Mouse (Mus musculus) CH12.LX (cell line): ENCODE measurements around the gene Paics. TPM values are rescaled to one million over a fixed set of nuclear protein-coding genes. Genes with fewer than 3 reads are reported as not detected.

ENCODE experiments used
- DNase-seq: peaks from one replicate; pipeline ENCODE4 v3.0.0-alpha.2; 2013; ENCODE audit errors: extremely low read depth
- H3K27ac ChIP-seq: 2 replicates; pipeline ENCODE4 v1.5.1; 2012; ENCODE audit warnings: low read depth, mild to moderate bottlenecking, control low read depth, moderate library complexity; ENCODE audit not compliant: insufficient read depth
- H3K27me3 ChIP-seq: replicated peaks from 2 replicates; pipeline ENCODE3; 2012; ENCODE audit warnings: inconsistent platforms
- H3K36me3 ChIP-seq, 2 experiments: replicated peaks in 1 of 2; 2 replicates each; pipeline versions ENCODE3 to v1.6.1; 2012; ENCODE audit warnings: inconsistent platforms in 1 of 2, low read length in 1 of 2, mild to moderate bottlenecking in 1 of 2, mixed read lengths in 1 of 2, moderate library complexity in 1 of 2; ENCODE audit not compliant: control insufficient read depth in 1 of 2, insufficient read depth in 1 of 2
- H3K4me1 ChIP-seq, 2 experiments: 2 replicates each; pipeline ENCODE4 v1.6.1; 2012; ENCODE audit warnings: inconsistent platforms in 1 of 2, moderate library complexity in 1 of 2; ENCODE audit not compliant: insufficient read depth in 2 of 2, control insufficient read depth in 1 of 2
- H3K4me2 ChIP-seq: 2 replicates; pipeline ENCODE4 v1.6.1; 2012; ENCODE audit warnings: low read depth, mild to moderate bottlenecking, control low read depth; ENCODE audit not compliant: poor library complexity, insufficient read depth, severe bottlenecking
- H3K4me3 ChIP-seq, 3 experiments: fragments of 150-350 bp in 1 of 3; sonication (generic) in 1 of 3; replicated peaks in 1 of 3; 2 replicates each; pipeline versions ENCODE3 to v1.5.1; 2011 to 2012; ENCODE audit warnings: low read depth in 2 of 3, low read length in 2 of 3, mild to moderate bottlenecking in 2 of 3, moderate library complexity in 2 of 3, control low read depth in 1 of 3, improper control_type of control experiment in 1 of 3, inconsistent platforms in 1 of 3, mixed read lengths in 1 of 3; ENCODE audit not compliant: poor library complexity in 1 of 3
- H3K79me2 ChIP-seq: replicated peaks from 2 replicates; pipeline ENCODE4 v1.6.1; 2012; ENCODE audit warnings: mild to moderate bottlenecking, moderate library complexity; ENCODE audit not compliant: control insufficient read depth, poor library complexity, insufficient read depth, severe bottlenecking; ENCODE audit errors: extremely low read depth
- H3K9ac ChIP-seq: 2 replicates; pipeline ENCODE4 v1.6.1; 2012; ENCODE audit warnings: low read depth, mild to moderate bottlenecking, control low read depth, moderate library complexity; ENCODE audit not compliant: insufficient read depth
- H3K9me3 ChIP-seq: replicated peaks from 2 replicates; pipeline ENCODE3; 2012; ENCODE audit warnings: low read length, inconsistent platforms, mixed read lengths
- BHLHE40 ChIP-seq: IDR thresholded peaks from 2 replicates; pipeline ENCODE4 v1.6.1; 2011; ENCODE audit warnings: mild to moderate bottlenecking, low read depth, low read length, improper control_type of control experiment
- CHD2 ChIP-seq: IDR thresholded peaks from 2 replicates; pipeline ENCODE4 v1.6.1; 2011; ENCODE audit warnings: low read length, improper control_type of control experiment
- EP300 ChIP-seq: IDR thresholded peaks from 2 replicates; pipeline ENCODE4 v1.6.1; 2011; ENCODE audit warnings: low read length, improper control_type of control experiment
- ETS1 ChIP-seq: conservative IDR thresholded peaks from 2 replicates; pipeline ENCODE4 v1.6.1; 2012; ENCODE audit warnings: low read depth, mild to moderate bottlenecking, inconsistent platforms, low read length, improper control_type of control experiment, moderate library complexity
- HCFC1 ChIP-seq: IDR thresholded peaks from 2 replicates; pipeline ENCODE4 v1.6.1; 2012; ENCODE audit warnings: low read depth, mild to moderate bottlenecking, inconsistent platforms, low read length, improper control_type of control experiment
- IRF4 ChIP-seq: IDR thresholded peaks from 2 replicates; pipeline ENCODE4 v1.6.1; 2014; ENCODE audit warnings: low read depth, mild to moderate bottlenecking, inconsistent platforms, low read length, improper control_type of control experiment
- JUN ChIP-seq: IDR thresholded peaks from 2 replicates; pipeline ENCODE4 v1.6.1; 2011; ENCODE audit warnings: low read depth, mild to moderate bottlenecking, low read length, improper control_type of control experiment, moderate library complexity; ENCODE audit not compliant: insufficient read depth
- JUND ChIP-seq: conservative IDR thresholded peaks from 2 replicates; pipeline ENCODE4 v1.6.1; 2011; ENCODE audit warnings: low read depth, low read length, improper control_type of control experiment
- KAT2A ChIP-seq: IDR thresholded peaks from 2 replicates; pipeline ENCODE4 v1.6.1; 2012; ENCODE audit warnings: low read length, improper control_type of control experiment, inconsistent platforms; ENCODE audit not compliant: insufficient replicate concordance
- MAZ ChIP-seq: IDR thresholded peaks from 2 replicates; pipeline ENCODE4 v1.6.1; 2012; ENCODE audit warnings: low read depth, mild to moderate bottlenecking, inconsistent platforms, low read length, improper control_type of control experiment, moderate library complexity
- PAX5 ChIP-seq: IDR thresholded peaks from 2 replicates; pipeline ENCODE4 v1.6.1; 2012; ENCODE audit warnings: low read length, inconsistent platforms, mixed read lengths
- POLR2A ChIP-seq: IDR thresholded peaks from 2 replicates; pipeline ENCODE4 v1.6.1; 2011; ENCODE audit warnings: low read depth, mild to moderate bottlenecking, improper control_type of control experiment, low read length
- RAD21 ChIP-seq: IDR thresholded peaks from 2 replicates; pipeline ENCODE4 v1.6.1; 2011; ENCODE audit warnings: low read depth, mild to moderate bottlenecking, low read length, improper control_type of control experiment, moderate library complexity
- RCOR1 ChIP-seq: conservative IDR thresholded peaks from 2 replicates; pipeline ENCODE4 v1.6.1; 2012; ENCODE audit warnings: low read depth, mild to moderate bottlenecking, inconsistent platforms, low read length, improper control_type of control experiment
- SIN3A ChIP-seq: IDR thresholded peaks from 2 replicates; pipeline ENCODE4 v1.6.1; 2012; ENCODE audit warnings: low read length, improper control_type of control experiment, inconsistent platforms
- TBP ChIP-seq: conservative IDR thresholded peaks from 2 replicates; pipeline ENCODE4 v1.6.1; 2011; ENCODE audit warnings: low read depth, low read length, improper control_type of control experiment
- TCF12 ChIP-seq: IDR thresholded peaks from 2 replicates; pipeline ENCODE4 v1.6.1; 2014; ENCODE audit warnings: low read depth, mild to moderate bottlenecking, inconsistent platforms, low read length, improper control_type of control experiment
- ZC3H11A ChIP-seq: IDR thresholded peaks from 2 replicates; pipeline ENCODE4 v1.6.1; 2012; ENCODE audit warnings: low read depth, mild to moderate bottlenecking, inconsistent platforms, low read length, improper control_type of control experiment
- ZKSCAN1 ChIP-seq: IDR thresholded peaks from 2 replicates; pipeline ENCODE4 v1.6.1; 2012; ENCODE audit warnings: low read depth, inconsistent platforms, low read length, improper control_type of control experiment, borderline replicate concordance
- ZMIZ1 ChIP-seq: IDR thresholded peaks from 2 replicates; pipeline ENCODE4 v1.6.1; 2012; ENCODE audit warnings: low read depth, mild to moderate bottlenecking, inconsistent platforms, low read length, improper control_type of control experiment
- dilution Hi-C: fragments of 300-500 bp; cut with MboI; formaldehyde crosslinking; loops from 2 replicates; pipeline ENCODE4 v1.14.3; 2020; ENCODE audit warnings: low sequenced_read_pairs; ENCODE audit not compliant: extremely low pct_unique_long_range_greater_than_20kb, extremely low pct_ligation_motif_present
- in situ Hi-C: fragments of 300-500 bp; cut with MboI; formaldehyde crosslinking; loops from 3 replicates; pipeline ENCODE4 v1.14.3; 2019; ENCODE audit warnings: low sequenced_read_pairs, low pct_ligation_motif_present, low pct_unique_long_range_greater_than_20kb, mixed read lengths
- polyA plus RNA-seq: library from polyadenylated mRNA; unstranded; fragments of >175 nt; gene quantifications from 2 replicates; pipeline ENCODE4 v1.2.1, GENCODE M21; 2012; ENCODE audit warnings: low read depth; ENCODE audit not compliant: insufficient read length
- total RNA-seq, 2 experiments: library from RNA; depleted of rRNA; stranded (reverse); fragments of 300-350 nt in 1 of 2; fragments of >200 nt in 1 of 2; gene quantifications; 2 replicates each; pipeline ENCODE4 v1.2.3; 2012 to 2014

The Paics gene
- total and polyA plus RNA-seq, 3 experiments: 259 to 440 (median 274) TPM

- dilution Hi-C loops: no loop called here
- Histone ChIP-seq H3K9ac (peak overlapping the region; percentile 77), H3K27me3 (no peaks in the 10 kb centered on the region), H3K4me3 (peak overlapping the region; percentile 93 to 99 (median 98)), H3K4me1 (peaks cover 4 to 17% of the 10 kb centered on the region in 2 experiments; a peak in 3 of 4 replicates), H3K9me3 (no peaks in the 10 kb centered on the region), H3K79me2 (peaks cover 30% of the 10 kb centered on the region), H3K4me2 (peak overlapping the region; percentile 53), H3K27ac (no peak overlapping the region), H3K36me3 (peaks cover 31 to 48% of the 10 kb centered on the region in 2 experiments)
- DNase-seq: no peak
- TF ChIP-seq KAT2A (no peak), PAX5 (no peak), JUN (no peak), TBP (no peak), RAD21 (no peak), CHD2 (no peak), ZMIZ1 (no peak), EP300 (no peak), JUND (no peak), SIN3A (no peak), HCFC1 (no peak), IRF4 (no peak), TCF12 (no peak), RCOR1 (no peak), ETS1 (no peak), POLR2A (no peak), MAZ (no peak), BHLHE40 (no peak), ZKSCAN1 (no peak)
- in situ Hi-C loops: no loop called here
Measured at GRCm38 (mm10) chr5:76973488-76973887, 22.4 kb downstream of the Paics start.

GRCm38 (mm10) chr5:76974207-76974553 lies 23.1 kb downstream of the Paics start:
- DNase-seq: no peak
- H3K27me3 ChIP-seq: no peaks in the 10 kb centered on the region
- H3K27ac ChIP-seq: no peak overlapping the region
- peaks cover 28 to 45% of the 10 kb centered on the region in 2 experiments for H3K36me3 ChIP-seq
- peaks cover 4 to 17% of the 10 kb centered on the region in 2 experiments; a peak in 3 of 4 replicates for H3K4me1 ChIP-seq
- in situ Hi-C loops (no loop called here), dilution Hi-C loops (no loop called here)
- peak overlapping the region; percentile 93 to 99 (median 98) for H3K4me3 ChIP-seq
- TF ChIP-seq JUND (no peak), IRF4 (no peak), EP300 (no peak), ZC3H11A (no peak), ETS1 (no peak)
- H3K9me3 ChIP-seq: no peaks in the 10 kb centered on the region
- H3K9ac ChIP-seq: peak overlapping the region; percentile 77
- peaks cover 31% of the 10 kb centered on the region for H3K79me2 ChIP-seq
- H3K4me2 ChIP-seq: peak overlapping the region; percentile 53; the same call in 1 of the 2 replicates
